Mouse (Mus musculus): ENCODE results near the gene Kntc1. TPM values are rescaled to one million over a fixed set of nuclear protein-coding genes. Genes with fewer than 3 reads are reported as not detected.
"Not testable (repeated sequence)": the region's sequence is repeated elsewhere in the genome, so short reads cannot be mapped to it uniquely, and the experiment has no call there.

The Kntc1 gene
- polyA plus RNA-seq, 1 experiment from 2014 or later: 31.0 TPM

DNA sequence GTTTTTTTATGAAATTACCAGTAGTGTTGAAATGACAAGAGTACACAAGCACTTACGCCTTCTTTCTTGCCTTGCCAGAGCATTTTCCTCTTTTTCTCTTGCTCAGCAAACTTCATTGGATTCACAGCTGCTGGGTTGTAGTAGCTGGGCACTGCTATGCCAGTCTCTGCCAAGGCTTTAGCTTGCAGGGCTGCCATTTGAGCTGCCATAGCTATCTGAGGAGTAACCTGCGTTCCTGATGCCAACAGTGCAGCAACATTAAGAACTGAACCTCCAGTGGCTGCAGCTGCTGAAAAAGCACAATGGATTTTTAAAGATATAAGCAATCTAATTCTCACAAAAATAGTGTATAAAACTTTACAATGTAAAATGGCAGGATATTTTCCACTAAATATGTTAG, 18.5 kb upstream of the Kntc1 start:
- ATAC-seq (ENCODE audit: insufficient read depth, low FRiP score): no peak

DNA sequence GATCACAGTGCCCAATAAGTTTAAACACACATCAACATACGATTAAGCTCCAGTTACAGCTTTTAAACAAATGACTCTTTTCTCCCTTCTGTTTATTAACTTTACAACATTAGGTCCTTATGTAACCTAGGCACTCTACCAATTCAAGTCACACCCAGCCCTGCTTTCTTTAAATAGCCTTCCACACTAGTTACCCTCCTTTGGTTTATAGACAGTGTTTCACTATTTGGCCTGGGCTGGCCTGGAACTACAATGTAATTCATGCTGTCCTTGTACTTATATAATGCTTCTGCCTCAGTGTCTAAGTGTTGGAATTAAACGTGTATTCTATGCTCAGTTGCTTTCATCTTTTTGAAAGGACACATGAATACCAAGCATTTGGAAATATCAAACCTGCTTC, 5.2 kb upstream of the Kntc1 start:
- no peak overlapping the region for H3K9ac ChIP-seq (ENCODE audit: low read length)
- H3K4me2 ChIP-seq (ENCODE audit: low read depth, low read length): no peak overlapping the region
- ATAC-seq (ENCODE audit: insufficient read depth, low FRiP score): no peak
- H3K4me1 ChIP-seq (ENCODE audit: control insufficient read depth, insufficient read depth, low read length): peaks cover 14% of the 10 kb centered on the region
- no peak overlapping the region for H3K4me3 ChIP-seq (replicated peaks; ENCODE audit: low read length)
- WGBS: 75% methylated on average over 2 of the region's 2 CpGs
- no peaks in the 10 kb centered on the region for H3K9me3 ChIP-seq (replicated peaks; ENCODE audit: control insufficient read depth, low read length)
- H3K27me3 ChIP-seq (ENCODE audit: control insufficient read depth, insufficient read depth, low read length): no peaks in the 10 kb centered on the region
- H3K36me3 ChIP-seq (ENCODE audit: control insufficient read depth, insufficient read depth, low read length): peaks cover 20% of the 10 kb centered on the region
- no peak overlapping the region for H3K27ac ChIP-seq (ENCODE audit: low read length)

More for the DNA sequence above, 18.5 kb upstream of the Kntc1 start:
- no peak overlapping the region for H3K4me2 ChIP-seq (ENCODE audit: low read depth, low read length)
- H3K27ac ChIP-seq (ENCODE audit: low read length): no peak overlapping the region
- H3K9ac ChIP-seq (ENCODE audit: low read length): no peak overlapping the region
- no peaks in the 10 kb centered on the region for H3K27me3 ChIP-seq (ENCODE audit: control insufficient read depth, insufficient read depth, low read length)
- no peaks in the 10 kb centered on the region for H3K9me3 ChIP-seq (replicated peaks; ENCODE audit: control insufficient read depth, low read length)
- peaks cover 40% of the 10 kb centered on the region for H3K36me3 ChIP-seq (ENCODE audit: control insufficient read depth, insufficient read depth, low read length)
- no peak overlapping the region for H3K4me3 ChIP-seq (replicated peaks; ENCODE audit: low read length)
- WGBS: 89% methylated on average over 2 of the region's 2 CpGs
- no peaks in the 10 kb centered on the region for H3K4me1 ChIP-seq (ENCODE audit: control insufficient read depth, insufficient read depth, low read length)

DNA sequence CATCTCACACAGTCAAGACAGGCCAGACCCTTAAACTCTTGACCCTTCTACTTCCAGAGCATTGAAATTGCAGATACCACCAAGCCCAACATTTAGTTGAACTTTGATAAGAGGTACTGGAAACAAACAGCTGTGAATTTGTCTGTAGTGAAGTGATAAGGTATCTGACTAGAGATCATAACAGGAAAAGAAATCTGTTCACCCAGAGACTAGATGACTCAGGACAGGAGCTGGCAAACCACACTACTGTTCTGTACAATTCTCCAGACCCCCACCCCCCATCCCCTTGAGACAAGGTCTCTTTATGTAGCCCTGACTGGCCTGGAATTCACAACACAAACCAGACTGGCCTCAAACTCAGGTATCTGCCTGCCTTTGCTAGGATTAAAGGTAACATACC, 3.3 kb upstream of the Kntc1 start:
- Histone ChIP-seq H3K36me3 (ENCODE audit: control insufficient read depth, insufficient read depth, low read length) (peaks cover 16% of the 10 kb centered on the region), H3K27me3 (ENCODE audit: control insufficient read depth, insufficient read depth, low read length) (no peaks in the 10 kb centered on the region), H3K4me3 (replicated peaks; ENCODE audit: low read length) (no peak overlapping the region; the same call in 1 of the 2 replicates), H3K4me1 (ENCODE audit: control insufficient read depth, insufficient read depth, low read length) (peaks cover 21% of the 10 kb centered on the region), H3K27ac (ENCODE audit: low read length) (no peak overlapping the region; the same call in 1 of the 2 replicates), H3K9ac (ENCODE audit: low read length) (no peak overlapping the region), H3K4me2 (ENCODE audit: low read depth, low read length) (peak overlapping the region; percentile 78), H3K9me3 (replicated peaks; ENCODE audit: control insufficient read depth, low read length) (no peaks in the 10 kb centered on the region)
- ATAC-seq (ENCODE audit: insufficient read depth, low FRiP score): no peak

DNA sequence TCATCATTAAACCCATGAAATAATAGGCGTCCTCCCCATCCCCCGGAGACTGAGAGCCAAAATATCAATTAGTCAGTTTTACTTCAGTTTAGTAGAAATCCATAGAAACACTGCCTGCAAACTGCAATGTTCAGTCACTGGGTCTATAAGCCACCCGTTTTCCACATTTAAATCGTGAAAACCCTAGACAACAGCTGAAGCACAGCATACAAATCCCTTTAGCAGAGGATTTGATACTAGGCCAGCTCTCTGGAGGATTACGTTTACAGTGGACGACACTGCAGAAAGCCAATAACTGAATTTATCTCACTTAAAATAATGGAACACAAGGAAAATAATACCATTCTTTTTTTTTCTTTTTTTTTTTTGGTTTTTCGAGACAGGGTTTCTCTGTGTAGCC, 1.9 kb upstream of the Kntc1 start:
- 9% methylated on average over 7 of the region's 7 CpGs for WGBS
- no peak overlapping the region for H3K27ac ChIP-seq (ENCODE audit: low read length)
- ATAC-seq (ENCODE audit: insufficient read depth, low FRiP score): no peak

DNA sequence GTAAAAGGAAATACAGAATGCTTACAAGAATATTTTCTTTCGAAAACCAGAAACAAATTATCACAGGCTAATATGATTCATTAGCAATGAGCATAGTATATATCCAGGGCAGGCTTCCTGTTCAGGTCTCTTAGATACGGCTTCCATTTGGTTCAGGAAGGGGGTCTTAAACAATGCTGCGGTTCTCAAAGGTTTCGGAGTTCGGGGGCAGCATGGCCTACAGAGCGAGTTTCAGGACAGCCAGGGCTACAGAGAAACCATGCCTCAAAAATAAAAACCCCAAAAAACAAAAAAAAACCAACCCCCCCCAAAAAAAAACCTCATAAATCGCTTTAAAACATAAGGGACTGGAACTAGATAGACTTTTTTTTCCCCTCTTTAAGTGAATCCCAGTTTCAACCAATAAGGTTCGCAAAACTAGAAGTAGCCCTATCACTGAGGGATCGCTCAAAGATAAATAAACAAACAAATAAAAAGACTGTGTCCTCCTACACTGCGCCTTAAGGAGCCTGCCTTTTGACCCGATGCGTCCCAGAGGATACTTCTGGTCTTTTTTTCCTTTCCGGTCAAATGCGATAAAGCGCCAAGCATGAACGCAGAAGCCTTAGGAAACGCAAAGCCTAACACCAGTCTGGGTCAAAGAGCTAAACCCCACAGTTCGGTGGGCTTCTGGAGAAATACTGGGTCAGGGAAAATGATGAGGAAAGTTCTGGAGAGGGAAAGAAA, 1.0 kb upstream of the Kntc1 start:
- no peak; the same call in 1 of the 2 replicates for ATAC-seq (ENCODE audit: insufficient read depth, low FRiP score)
- peak overlapping the region; percentile 87 for H3K4me3 ChIP-seq (replicated peaks; ENCODE audit: low read length)
- peak overlapping the region; percentile 100 for H3K27ac ChIP-seq (ENCODE audit: low read length)
- peak overlapping the region; percentile 78 for H3K4me2 ChIP-seq (ENCODE audit: low read depth, low read length)
- peaks cover 12% of the 10 kb centered on the region for H3K36me3 ChIP-seq (ENCODE audit: control insufficient read depth, insufficient read depth, low read length)
- peak overlapping the region; percentile 79 for H3K9ac ChIP-seq (ENCODE audit: low read length)
- H3K4me1 ChIP-seq (ENCODE audit: control insufficient read depth, insufficient read depth, low read length): peaks cover 21% of the 10 kb centered on the region
- H3K9me3 ChIP-seq (replicated peaks; ENCODE audit: control insufficient read depth, low read length): no peaks in the 10 kb centered on the region
- WGBS: under 1% methylated on average over 18 of the region's 18 CpGs
- H3K27me3 ChIP-seq (ENCODE audit: control insufficient read depth, insufficient read depth, low read length): no peaks in the 10 kb centered on the region

More for the DNA sequence above, 1.9 kb upstream of the Kntc1 start:
- Histone ChIP-seq H3K4me2 (ENCODE audit: low read depth, low read length) (peak overlapping the region; percentile 78), H3K4me1 (ENCODE audit: control insufficient read depth, insufficient read depth, low read length) (peaks cover 21% of the 10 kb centered on the region), H3K9me3 (replicated peaks; ENCODE audit: control insufficient read depth, low read length) (no peaks in the 10 kb centered on the region), H3K36me3 (ENCODE audit: control insufficient read depth, insufficient read depth, low read length) (peaks cover 16% of the 10 kb centered on the region), H3K4me3 (replicated peaks; ENCODE audit: low read length) (peak overlapping the region; percentile 87), H3K27me3 (ENCODE audit: control insufficient read depth, insufficient read depth, low read length) (no peaks in the 10 kb centered on the region), H3K9ac (ENCODE audit: low read length) (peak overlapping the region; percentile 58)

DNA sequence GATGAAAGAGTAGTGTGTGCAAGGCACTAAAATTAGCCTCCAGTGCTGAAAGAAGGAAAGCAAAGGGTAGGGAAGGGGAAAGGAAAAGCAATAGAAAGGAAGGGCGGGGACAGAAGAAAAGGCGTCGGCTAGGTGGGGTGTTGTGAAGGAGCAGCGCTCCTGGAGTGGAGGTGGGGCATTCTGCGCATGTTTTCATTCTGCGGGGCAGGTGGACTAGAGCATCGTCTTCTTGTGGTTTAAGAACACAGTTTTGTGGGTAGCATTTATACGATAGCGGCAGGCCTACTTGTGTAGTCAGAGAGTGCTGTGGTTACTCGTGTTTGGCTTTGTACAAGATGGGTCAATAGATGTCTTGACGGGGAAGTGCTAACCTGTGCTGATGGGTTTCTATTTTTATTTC, 16.0 kb downstream of the Kntc1 start:
- Histone ChIP-seq H3K4me1 (ENCODE audit: control insufficient read depth, insufficient read depth, low read length) (no peaks in the 10 kb centered on the region), H3K9me3 (replicated peaks; ENCODE audit: control insufficient read depth, low read length) (no peaks in the 10 kb centered on the region), H3K27ac (ENCODE audit: low read length) (no peak overlapping the region), H3K27me3 (ENCODE audit: control insufficient read depth, insufficient read depth, low read length) (no peaks in the 10 kb centered on the region), H3K36me3 (ENCODE audit: control insufficient read depth, insufficient read depth, low read length) (peaks cover 5% of the 10 kb centered on the region; the same call in 1 of the 2 replicates), H3K9ac (ENCODE audit: low read length) (no peak overlapping the region), H3K4me2 (ENCODE audit: low read depth, low read length) (no peak overlapping the region), H3K4me3 (replicated peaks; ENCODE audit: low read length) (no peak overlapping the region)
- 87% methylated on average over 11 of the region's 11 CpGs for WGBS
- no peak for ATAC-seq (ENCODE audit: insufficient read depth, low FRiP score)

DNA sequence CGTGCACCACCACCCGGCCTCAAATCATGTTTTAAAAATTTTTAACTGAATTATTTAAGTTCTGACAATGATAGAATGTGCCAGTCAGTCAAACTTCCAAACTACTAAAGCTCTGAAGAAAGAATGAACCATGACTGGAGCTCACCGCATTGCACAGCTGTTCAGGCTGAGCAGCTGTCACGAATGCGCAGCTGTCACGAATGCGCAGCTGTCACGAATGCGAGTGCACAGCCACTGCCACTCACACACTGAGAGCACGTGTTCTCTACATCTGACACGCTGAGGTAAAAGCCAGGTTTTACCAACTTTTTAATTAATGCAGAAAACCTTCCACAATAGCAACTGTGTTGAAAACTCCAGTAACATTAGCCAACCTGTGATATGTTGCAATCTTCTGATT, 16.9 kb downstream of the Kntc1 start:
- 93% methylated on average over 11 of the region's 11 CpGs for WGBS
- not testable (repeated sequence) for H3K27ac ChIP-seq (ENCODE audit: low read length); H3K27me3 ChIP-seq (ENCODE audit: control insufficient read depth, insufficient read depth, low read length); H3K9me3 ChIP-seq (replicated peaks; ENCODE audit: control insufficient read depth, low read length); H3K4me2 ChIP-seq (ENCODE audit: low read depth, low read length); H3K9ac ChIP-seq (ENCODE audit: low read length); H3K4me1 ChIP-seq (ENCODE audit: control insufficient read depth, insufficient read depth, low read length); H3K4me3 ChIP-seq (replicated peaks; ENCODE audit: low read length); ATAC-seq (ENCODE audit: insufficient read depth, low FRiP score); H3K36me3 ChIP-seq (ENCODE audit: control insufficient read depth, insufficient read depth, low read length)

DNA sequence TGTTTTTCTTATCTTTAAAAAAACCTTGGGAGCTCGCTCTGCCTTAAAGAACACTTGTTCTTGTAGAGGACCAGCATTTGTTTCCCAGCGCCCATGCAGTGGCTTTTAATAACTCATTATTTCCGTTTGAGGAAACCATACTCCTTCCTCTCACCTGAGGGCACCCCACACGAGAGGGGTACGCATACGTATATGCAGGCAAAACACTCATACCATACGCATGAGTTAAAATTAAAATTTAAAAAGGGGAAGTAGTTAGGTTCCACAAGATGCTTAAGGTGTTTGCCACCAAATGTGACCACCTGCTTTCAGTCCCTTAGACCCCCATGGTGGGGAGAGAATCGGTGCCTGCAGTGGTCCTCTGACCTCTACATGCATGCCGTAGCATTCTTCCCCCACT, 23.9 kb downstream of the Kntc1 start:
- Histone ChIP-seq H3K4me3 (replicated peaks; ENCODE audit: low read length) (no peak overlapping the region), H3K27me3 (ENCODE audit: control insufficient read depth, insufficient read depth, low read length) (no peaks in the 10 kb centered on the region), H3K9ac (ENCODE audit: low read length) (no peak overlapping the region), H3K9me3 (replicated peaks; ENCODE audit: control insufficient read depth, low read length) (no peaks in the 10 kb centered on the region), H3K27ac (ENCODE audit: low read length) (no peak overlapping the region), H3K4me1 (ENCODE audit: control insufficient read depth, insufficient read depth, low read length) (no peaks in the 10 kb centered on the region), H3K36me3 (ENCODE audit: control insufficient read depth, insufficient read depth, low read length) (peaks cover 5% of the 10 kb centered on the region; the same call in 1 of the 2 replicates), H3K4me2 (ENCODE audit: low read depth, low read length) (no peak overlapping the region)
- WGBS: 93% methylated on average over 9 of the region's 9 CpGs
- no peak for ATAC-seq (ENCODE audit: insufficient read depth, low FRiP score)

DNA sequence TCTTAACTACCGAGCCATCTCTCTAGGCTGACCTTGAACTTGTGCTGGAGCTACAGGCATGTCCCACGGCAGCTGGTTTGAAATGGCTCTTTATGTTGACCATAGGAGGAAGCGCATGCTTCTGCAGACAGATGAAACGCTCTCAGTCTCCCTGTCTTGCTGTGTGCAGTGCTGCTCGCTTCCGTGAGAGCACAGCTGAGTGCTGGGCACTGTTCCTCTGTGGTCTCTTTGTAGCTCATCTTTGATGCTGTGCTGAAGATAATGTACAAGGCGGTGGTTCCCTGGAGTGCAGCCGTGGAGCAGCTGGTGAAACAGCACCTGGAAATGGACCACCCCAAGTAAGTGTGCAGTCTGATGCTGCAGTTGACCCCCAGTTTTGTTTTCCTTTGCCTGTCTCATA, 31.2 kb downstream of the Kntc1 start:
- 90% methylated on average over 8 of the region's 8 CpGs for WGBS
- H3K36me3 ChIP-seq (ENCODE audit: control insufficient read depth, insufficient read depth, low read length): peaks cover 5% of the 10 kb centered on the region; the same call in 1 of the 2 replicates
- H3K4me2 ChIP-seq (ENCODE audit: low read depth, low read length): no peak overlapping the region

More for the DNA sequence above, 31.2 kb downstream of the Kntc1 start:
- no peak for ATAC-seq (ENCODE audit: insufficient read depth, low FRiP score)
- Histone ChIP-seq H3K4me1 (ENCODE audit: control insufficient read depth, insufficient read depth, low read length) (no peaks in the 10 kb centered on the region), H3K9me3 (replicated peaks; ENCODE audit: control insufficient read depth, low read length) (no peaks in the 10 kb centered on the region), H3K27me3 (ENCODE audit: control insufficient read depth, insufficient read depth, low read length) (no peaks in the 10 kb centered on the region), H3K4me3 (replicated peaks; ENCODE audit: low read length) (no peak overlapping the region), H3K9ac (ENCODE audit: low read length) (no peak overlapping the region), H3K27ac (ENCODE audit: low read length) (no peak overlapping the region)
